In the genomic region with DNA sequence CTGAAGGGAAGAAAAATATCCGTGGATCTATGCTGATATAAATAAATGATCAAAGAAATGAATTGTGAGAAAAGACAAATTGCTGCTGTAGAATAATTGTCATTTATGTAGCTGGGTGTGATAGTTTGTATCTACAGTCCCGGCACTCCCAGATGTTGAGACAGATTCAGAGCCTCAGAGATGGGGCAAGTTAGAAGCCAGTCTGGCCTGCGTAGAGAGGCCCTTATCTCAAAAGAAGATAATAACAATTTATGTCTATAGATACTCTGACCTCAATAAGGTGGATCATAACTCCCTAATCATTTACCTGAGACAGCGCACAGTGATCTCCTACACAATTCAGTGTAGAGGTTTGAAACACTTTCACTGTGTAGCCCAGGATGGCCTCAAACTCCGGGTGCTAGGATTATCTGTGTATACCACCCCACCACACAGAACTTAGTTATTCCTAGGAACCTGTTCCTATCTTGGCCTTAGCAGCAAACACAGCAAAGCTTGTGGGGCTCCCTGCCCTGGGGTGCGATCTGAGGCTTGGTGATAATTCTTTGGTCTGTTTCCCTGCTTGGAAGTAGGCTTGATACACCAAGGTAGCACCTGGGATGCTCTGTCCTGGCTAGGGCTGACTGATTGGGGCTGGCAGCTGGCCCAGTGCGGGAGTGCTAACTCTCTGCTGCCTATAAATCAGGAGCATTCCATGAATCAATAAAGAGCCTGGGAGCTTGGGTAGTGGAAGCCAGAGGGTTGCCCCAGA, we compare ENCODE assay signal across 22 mouse cellular contexts. TPM values are rescaled to one million over a fixed set of nuclear protein-coding genes. Genes with fewer than 3 reads are reported as not detected.
DNase-seq lines count a peak whose midpoint lies in the region; ATAC-seq and TF ChIP-seq lines count a peak whose summit lies in the region.
"Had no signal": no experiment of that assay in that cellular context is flagged by ENCODE, and none has a peak within 500 bp of the region (broad histone marks: within the 10 kb centered on the region; RNA-seq: fewer than 3 reads in every experiment).

No protein-coding gene starts in this region.

- no peaks in the 10 kb centered on the region for H3K4me1 ChIP-seq in heart, embryonic 11.5 days (ENCODE audit: control insufficient read depth, insufficient read depth, low read length)
- peaks cover 70% of the 10 kb centered on the region for H3K4me1 ChIP-seq in E14TG2a.4 (replicated peaks; ENCODE audit: low read depth, low read length)
- H3K4me1 ChIP-seq in intestine, embryonic 15.5 days (replicated peaks) = no peaks in the 10 kb centered on the region
- H3K4me1 ChIP-seq in liver, embryonic 14.5 days (replicated peaks; ENCODE audit: control insufficient read depth in 2 of 2, insufficient read depth in 2 of 2, low read length in 1 of 2) = peaks cover 35 to 58% of the 10 kb centered on the region in 2 experiments
- H3K4me1 ChIP-seq: midbrain, embryonic 15.5 days had no signal

- ATAC-seq in heart, embryonic 11.5 days (replicated peaks; ENCODE audit: insufficient number of reproducible peaks, low FRiP score, low TSS enrichment) = peak; percentile 60
- ATAC-seq in intestine, embryonic 15.5 days = peak; percentile 59
- peak; percentile 90 for ATAC-seq in liver, embryonic 14.5 days (ENCODE audit: insufficient read depth)
- no peak for ATAC-seq in megakaryocyte, adult 5-6 weeks (ENCODE audit: poor library complexity, severe bottlenecking)
- ATAC-seq: forebrain, embryonic 14.5 days; midbrain, embryonic 15.5 days had no signal

- TF ChIP-seq EP300 in liver, embryonic 14.5 days (IDR thresholded peaks at IDR 0.05; ENCODE audit: low read depth) = peak; percentile 93

- H3K4me2 ChIP-seq in heart, embryonic 11.5 days = no peak overlapping the region
- no peak overlapping the region for H3K4me2 ChIP-seq in intestine, embryonic 15.5 days (replicated peaks)
- H3K4me2 ChIP-seq in liver, embryonic 14.5 days (ENCODE audit: low read depth) = peak overlapping the region; percentile 44
- H3K4me2 ChIP-seq: midbrain, embryonic 15.5 days had no signal

- DNase-seq in heart, adult 11 months = no peak
- DNase-seq in liver, embryonic 14.5 days (ENCODE audit: low read depth in 3 of 3, low spot score in 3 of 3) = peak in 1 of 3 experiments; percentile 84
- DNase-seq in ovary, postnatal 36 days (ENCODE audit: low spot score) = no peak
- DNase-seq in yolk sac, embryonic 10.5 days (ENCODE audit: low spot score) = no peak
- DNase-seq: adrenal gland, adult 2 months; cerebellum, adult 9-10 months; gastrocnemius, postnatal 14 days; kidney, adult 9 months; layer of hippocampus, postnatal 36 days; lung, postnatal 10 days had no signal

- no peak overlapping the region for H3K4me3 ChIP-seq in heart, embryonic 11.5 days (ENCODE audit: low read depth, low read length)
- H3K4me3 ChIP-seq in E14TG2a.4 (replicated peaks; ENCODE audit: low read length) = peak overlapping the region; percentile 55
- no peak overlapping the region for H3K4me3 ChIP-seq in intestine, embryonic 15.5 days (replicated peaks)
- H3K4me3 ChIP-seq in liver, embryonic 14.5 days (ENCODE audit: insufficient read depth in 1 of 2, low read depth in 2 of 2, low read length in 2 of 2) = no peak overlapping the region
- H3K4me3 ChIP-seq: erythroblast, embryonic 14.5 days; megakaryocyte, embryonic 14.5 days; midbrain, embryonic 15.5 days; myocyte had no signal

- H3K36me3 ChIP-seq in heart, embryonic 11.5 days (ENCODE audit: control insufficient read depth, insufficient read depth, low read length) = no peaks in the 10 kb centered on the region
- no peaks in the 10 kb centered on the region for H3K36me3 ChIP-seq in E14TG2a.4 (ENCODE audit: insufficient read depth, low read length)
- H3K36me3 ChIP-seq in intestine, embryonic 15.5 days = no peaks in the 10 kb centered on the region
- no peaks in the 10 kb centered on the region for H3K36me3 ChIP-seq in liver, embryonic 14.5 days (replicated peaks; ENCODE audit: control insufficient read depth, insufficient read depth, low read depth)
- H3K36me3 ChIP-seq: midbrain, embryonic 15.5 days had no signal

- no peak for TF ChIP-seq CTCF in E14TG2a.4 (conservative IDR thresholded peaks at IDR 0.05; ENCODE audit: low read length)
- TF ChIP-seq CTCF in liver, embryonic 14.5 days (IDR thresholded peaks at IDR 0.05; ENCODE audit: low read depth) = no peak

- no peaks in the 10 kb centered on the region for H3K27me3 ChIP-seq in heart, embryonic 11.5 days (ENCODE audit: control insufficient read depth, insufficient read depth, low read length)
- no peaks in the 10 kb centered on the region for H3K27me3 ChIP-seq in E14TG2a.4 (ENCODE audit: insufficient read depth, low read length)
- no peaks in the 10 kb centered on the region for H3K27me3 ChIP-seq in intestine, embryonic 15.5 days (replicated peaks)
- no peaks in the 10 kb centered on the region for H3K27me3 ChIP-seq in liver, embryonic 14.5 days (ENCODE audit: control insufficient read depth, insufficient read depth, low read length)
- H3K27me3 ChIP-seq: megakaryocyte, embryonic 14.5 days; midbrain, embryonic 15.5 days had no signal

- H3K27ac ChIP-seq in heart, embryonic 11.5 days (ENCODE audit: low read depth, low read length) = no peak overlapping the region
- no peak overlapping the region for H3K27ac ChIP-seq in intestine, embryonic 15.5 days
- peak overlapping the region; percentile 84 for H3K27ac ChIP-seq in liver, embryonic 14.5 days
- H3K27ac ChIP-seq: midbrain, embryonic 15.5 days had no signal

- H3K9ac ChIP-seq in heart, embryonic 11.5 days (ENCODE audit: low read depth, low read length) = no peak overlapping the region
- H3K9ac ChIP-seq in intestine, embryonic 15.5 days = no peak overlapping the region
- peak overlapping the region; percentile 16; the same call in 1 of the 2 replicates for H3K9ac ChIP-seq in liver, embryonic 14.5 days (replicated peaks)
- H3K9ac ChIP-seq: midbrain, embryonic 15.5 days had no signal

- WGBS in heart, embryonic 11.5 days (ENCODE audit: insufficient replicate concordance) = 76% methylated on average over 7 of the region's 7 CpGs
- WGBS in intestine, embryonic 15.5 days = 56% methylated on average over 7 of the region's 7 CpGs
- WGBS in liver, embryonic 14.5 days (ENCODE audit: insufficient replicate concordance) = 26% methylated on average over 7 of the region's 7 CpGs

- no peaks in the 10 kb centered on the region for H3K9me3 ChIP-seq in heart, embryonic 11.5 days (replicated peaks; ENCODE audit: control insufficient read depth, low read length)
- no peaks in the 10 kb centered on the region for H3K9me3 ChIP-seq in E14TG2a.4 (ENCODE audit: low read length)
- H3K9me3 ChIP-seq in intestine, embryonic 15.5 days = no peaks in the 10 kb centered on the region
- no peaks in the 10 kb centered on the region for H3K9me3 ChIP-seq in liver, embryonic 14.5 days (ENCODE audit: control insufficient read depth, low read length)
- H3K9me3 ChIP-seq: megakaryocyte, embryonic 14.5 days; midbrain, embryonic 15.5 days had no signal

RNA-seq across cellular contexts. Expression of gene Kcng3, which starts 19.4 kb away (rescaled TPM):
- not detected in 2 replicates for polyA plus RNA-seq in heart, embryonic 11.5 days (2014; fragmentation: Nextera tagmentation; extraction: Ambion mirVana)
- 0.05 TPM in 1 of 2 replicates, not detected in the other for polyA plus RNA-seq in intestine, embryonic 15.5 days (2015; fragmentation: Nextera tagmentation; extraction: Ambion mirVana)
- 0.07 and 0.09 TPM in 2 replicates for polyA plus RNA-seq in liver, embryonic 14.5 days (2012; rRNA removed)
- polyA plus RNA-seq in liver, embryonic 14.5 days (2014; fragmentation: Nextera tagmentation; extraction: Ambion mirVana) = not detected in 2 replicates
- total RNA-seq in megakaryocyte, adult 5-6 weeks (2015) = 0.16 TPM in 1 of 2 replicates, not detected in the other
- total RNA-seq in megakaryocyte, adult 5-6 weeks (2017) = not detected in 2 replicates
- total RNA-seq: gastrocnemius, postnatal 14 days; neutrophil, adult 5-6 weeks had no signal
- polyA plus RNA-seq: embryonic facial prominence, embryonic 11.5 days; erythroblast, embryonic 14.5 days; forebrain, embryonic 14.5 days; heart, postnatal 0 days; myocyte had no signal

RNA-seq across cellular contexts. Expression of gene Mta3, which starts 54.9 kb away (rescaled TPM):
- polyA plus RNA-seq in heart, embryonic 11.5 days (2014; fragmentation: Nextera tagmentation; extraction: Ambion mirVana) = 38.1 and 48.6 TPM in 2 replicates
- polyA plus RNA-seq in intestine, embryonic 15.5 days (2015; fragmentation: Nextera tagmentation; extraction: Ambion mirVana) = 40.0 and 42.5 TPM in 2 replicates
- polyA plus RNA-seq in liver, embryonic 14.5 days (2012; rRNA removed) = 30.0 and 35.5 TPM in 2 replicates
- polyA plus RNA-seq in liver, embryonic 14.5 days (2014; fragmentation: Nextera tagmentation; extraction: Ambion mirVana) = 26.7 and 34.5 TPM in 2 replicates
- 79.2 and 84.9 TPM in 2 replicates for total RNA-seq in megakaryocyte, adult 5-6 weeks (2015)
- 65.7 and 74.1 TPM in 2 replicates for total RNA-seq in megakaryocyte, adult 5-6 weeks (2017)
